Mouse (Mus musculus) myocyte (in vitro differentiated cells): ENCODE data around the gene Mepce.

Source experiments
- CEBPB ChIP-seq: IDR thresholded peaks from 2 replicates; pipeline ENCODE4 v1.6.1; 2011; ENCODE audit warnings: mild to moderate bottlenecking, moderate library complexity; ENCODE audit not compliant: poor library complexity, insufficient read depth, severe bottlenecking
- E2F4 ChIP-seq: IDR thresholded peaks from one replicate; pipeline ENCODE4 v1.6.1; 2011; ENCODE audit warnings: mild to moderate bottlenecking, control low read depth, moderate library complexity; ENCODE audit not compliant: insufficient read depth
- MAX ChIP-seq: IDR thresholded peaks from one replicate; pipeline ENCODE4 v1.6.1; 2011; ENCODE audit warnings: low read depth, mild to moderate bottlenecking, control low read depth
- MYOD1 ChIP-seq, 3 experiments: IDR thresholded peaks; one replicate each; pipeline ENCODE4 v1.6.1; 2011; ENCODE audit warnings: control low read depth in 2 of 3, low read depth in 2 of 3, mild to moderate bottlenecking in 2 of 3, moderate library complexity in 1 of 3; ENCODE audit not compliant: insufficient read length in 2 of 3, control insufficient read depth in 1 of 3
- MYOG ChIP-seq, 3 experiments: IDR thresholded peaks; one replicate each; pipeline ENCODE4 v1.6.1; 2011; ENCODE audit warnings: control low read depth in 2 of 3, low read depth in 2 of 3, mild to moderate bottlenecking in 2 of 3; ENCODE audit not compliant: insufficient read length in 2 of 3, control insufficient read depth in 1 of 3, insufficient read depth in 1 of 3
- POLR2A ChIP-seq: IDR thresholded peaks from one replicate; pipeline ENCODE4 v1.6.1; 2011; ENCODE audit warnings: low read depth, mild to moderate bottlenecking, control low read depth, moderate library complexity; ENCODE audit not compliant: insufficient read length
- POLR2AphosphoS2 ChIP-seq: IDR thresholded peaks from one replicate; pipeline ENCODE4 v1.6.1; 2011; ENCODE audit warnings: low read depth, control low read depth; ENCODE audit not compliant: insufficient read length
- REST ChIP-seq: IDR thresholded peaks from one replicate; pipeline ENCODE4 v1.6.1; 2011; ENCODE audit warnings: mild to moderate bottlenecking, control low read depth, moderate library complexity; ENCODE audit not compliant: insufficient read depth, insufficient read length
- SRF ChIP-seq: IDR thresholded peaks from one replicate; pipeline ENCODE4 v1.6.1; 2011; ENCODE audit warnings: low read depth; ENCODE audit not compliant: control insufficient read depth, insufficient read length
- TCF12 ChIP-seq: IDR thresholded peaks from one replicate; pipeline ENCODE4 v1.6.1; 2011; ENCODE audit warnings: mild to moderate bottlenecking, control low read depth; ENCODE audit not compliant: poor library complexity, insufficient read depth, severe bottlenecking
- TCF3 ChIP-seq: IDR thresholded peaks from one replicate; pipeline ENCODE4 v1.6.1; 2011; ENCODE audit warnings: low read depth, control low read depth; ENCODE audit not compliant: insufficient read length
- USF1 ChIP-seq: IDR thresholded peaks from one replicate; pipeline ENCODE4 v1.6.1; 2011; ENCODE audit warnings: low read depth, mild to moderate bottlenecking, control low read depth, moderate library complexity

GRCm38 (mm10) chr5:137788946-137789531, 1.6 kb upstream of the Mepce start:
- no peak for TF ChIP-seq TCF12
- TF ChIP-seq E2F4 = no peak
- no peak for TF ChIP-seq MYOD1 (IDR thresholded peaks at IDR 0.05; ENCODE audit: control insufficient read depth in 1 of 3, insufficient read length in 2 of 3, low read depth in 2 of 3)
- no peak for TF ChIP-seq POLR2A
- no peak for TF ChIP-seq MAX
- no peak for TF ChIP-seq SRF
- no peak for TF ChIP-seq MYOG (IDR thresholded peaks at IDR 0.05; ENCODE audit: control insufficient read depth in 1 of 3, insufficient read depth in 1 of 3, insufficient read length in 2 of 3, low read depth in 2 of 3)
- no peak for TF ChIP-seq USF1
- no peak for TF ChIP-seq POLR2AphosphoS2
- no peak for TF ChIP-seq REST
- no peak for TF ChIP-seq TCF3
- TF ChIP-seq CEBPB = no peak
